Mouse (Mus musculus) spleen, adult 12 weeks (tissue): ENCODE results near the gene Bcl10.
A peak's percentile ranks its signal among the peaks of the same experiment; 100 is the strongest.
"Not testable (repeated sequence)": the region's sequence is repeated elsewhere in the genome, so short reads cannot be mapped to it uniquely, and the experiment has no call there.

Source experiments
- DNase-seq: peaks from one replicate; pipeline ENCODE4 v3.0.0; 2022; ENCODE audit warnings: low spot score

Gene Bcl10

DNA sequence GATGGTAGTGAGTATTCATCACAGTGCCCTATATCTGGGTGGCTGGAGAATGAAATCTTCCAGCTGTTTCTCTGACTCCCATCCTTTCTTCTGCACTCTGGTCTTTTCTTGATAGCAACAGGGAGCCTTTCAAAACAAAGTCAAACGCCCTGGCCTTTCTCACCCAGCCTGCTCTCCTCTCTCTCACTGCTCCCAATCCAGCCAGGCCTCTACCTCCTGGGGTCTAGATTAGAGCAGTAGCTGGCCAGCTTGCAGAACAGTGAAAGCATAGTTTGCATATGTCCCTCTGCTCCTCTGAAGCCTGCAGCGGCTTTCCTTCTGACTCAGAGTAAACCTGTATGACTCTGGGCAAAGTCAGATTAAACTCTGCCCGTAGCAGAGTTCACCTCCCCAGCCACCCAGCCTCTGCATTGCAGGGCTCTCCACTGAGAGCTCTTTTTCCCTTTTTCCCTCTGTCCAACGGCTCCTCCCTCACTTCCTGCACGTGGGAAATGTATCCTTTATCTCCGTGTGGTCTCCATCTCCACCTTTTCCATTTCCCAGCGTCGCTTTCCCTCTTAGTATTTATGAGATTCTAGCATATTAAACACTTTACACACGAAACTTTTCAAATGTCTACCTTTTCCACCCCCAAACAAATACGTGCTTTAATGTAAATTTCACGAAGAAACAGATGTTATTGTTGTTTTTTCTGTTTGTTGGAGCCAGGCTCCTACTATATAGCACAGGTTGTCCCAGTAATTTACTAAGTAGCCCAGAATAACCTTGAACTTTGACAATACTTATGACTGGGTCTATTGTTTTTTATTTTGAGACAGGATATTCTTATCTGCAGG is at the start of gene Bcl10:
TSS of gene Bcl10 (plus strand) at position 786 of the 836 bp plus-strand sequence.
- DNase-seq = no peak

DNA sequence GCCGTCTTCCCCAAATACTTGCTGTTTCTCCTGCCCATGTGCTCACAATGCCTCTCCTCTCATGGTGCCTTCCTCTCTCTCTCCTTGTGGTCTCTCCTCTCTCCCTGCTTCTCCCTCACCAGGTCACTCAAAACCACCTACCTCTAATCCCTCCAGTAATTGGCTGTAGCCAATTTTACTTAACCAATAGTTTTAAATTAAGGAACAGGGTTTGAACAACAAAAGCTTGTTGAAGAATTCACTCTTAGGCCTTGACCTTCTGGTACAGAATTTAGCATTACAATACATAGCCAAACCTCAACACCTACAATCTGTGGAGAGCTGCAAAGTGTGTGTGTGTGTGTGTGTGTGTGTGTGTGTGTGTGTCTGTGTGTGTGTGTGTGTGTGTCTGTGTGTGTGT is 49.3 kb upstream of the Bcl10 start:
- DNase-seq = no peak

DNA sequence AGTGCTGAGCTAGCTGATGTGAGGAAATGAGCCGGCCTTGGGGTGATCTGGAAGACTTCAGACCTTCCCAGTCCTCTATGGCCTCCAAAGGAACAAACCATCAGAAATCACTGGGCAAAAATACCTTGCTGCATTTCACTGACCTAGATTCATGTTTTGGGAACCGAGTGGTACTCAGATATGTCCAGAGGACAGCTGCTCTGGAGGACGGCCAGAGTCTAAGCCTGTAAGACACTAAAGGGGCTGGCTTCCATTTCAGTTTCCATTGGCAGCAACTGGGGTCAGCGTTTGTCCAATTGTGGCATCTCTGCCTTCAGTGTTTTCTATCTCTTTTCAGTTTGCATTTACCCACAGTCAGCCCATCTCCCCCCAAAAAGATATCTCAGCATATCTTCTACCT is 48.5 kb upstream of the Bcl10 start:
- DNase-seq = no peak

DNA sequence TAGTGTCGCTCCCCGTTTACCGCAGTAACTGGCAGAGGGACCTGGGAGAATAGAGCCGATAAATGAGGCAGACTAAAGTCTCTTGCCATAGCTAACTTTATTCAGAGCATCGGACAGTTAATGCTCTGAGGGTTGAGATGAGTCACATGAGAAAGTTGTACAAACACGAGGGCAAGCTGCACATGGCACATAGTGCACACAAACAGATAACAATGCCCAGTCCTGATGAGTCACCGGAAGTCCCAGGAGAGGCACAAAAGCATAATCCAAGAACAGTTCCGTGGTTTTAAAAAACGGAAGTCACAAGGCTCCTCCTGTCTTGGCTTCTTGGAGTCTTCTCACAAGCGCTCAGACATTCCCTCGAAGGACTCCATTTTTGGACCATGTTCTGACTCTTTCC is 46.5 kb upstream of the Bcl10 start:
- DNase-seq = no peak

DNA sequence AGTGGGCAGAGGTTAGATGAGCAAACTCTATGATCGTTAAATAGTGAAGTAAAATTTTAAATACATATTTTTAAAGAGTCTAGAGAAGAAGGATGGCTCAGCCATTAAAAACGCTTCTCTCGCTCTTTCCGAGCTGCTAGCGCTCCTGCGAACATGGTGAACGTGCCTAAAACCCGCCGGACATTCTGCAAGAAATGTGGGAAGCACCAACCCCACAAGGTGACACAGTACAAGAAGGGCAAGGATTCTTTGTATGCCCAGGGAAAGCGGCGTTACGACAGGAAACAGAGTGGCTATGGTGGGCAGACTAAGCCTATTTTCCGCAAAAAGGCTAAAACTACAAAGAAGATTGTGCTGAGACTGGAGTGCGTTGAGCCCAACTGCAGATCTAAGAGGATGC is 43.7 kb upstream of the Bcl10 start:
- DNase-seq = not testable (repeated sequence)

DNA sequence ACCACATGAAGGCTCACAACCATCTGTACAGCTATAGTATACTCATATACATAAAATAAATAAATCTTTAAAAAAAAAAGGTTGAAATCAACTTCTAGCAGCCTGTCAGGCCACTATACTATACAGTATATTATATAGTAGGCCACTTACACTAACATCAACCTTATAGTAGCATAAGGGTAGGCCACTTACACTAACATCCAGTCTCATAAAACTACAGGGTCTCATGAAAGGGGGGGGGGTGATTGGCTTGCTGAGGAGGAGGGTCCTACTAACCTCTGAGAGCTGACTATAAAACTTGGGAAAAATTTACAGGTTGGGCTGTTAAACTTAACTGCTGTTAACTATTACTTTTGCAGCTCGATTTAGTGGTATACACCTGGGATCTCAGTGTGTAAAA is 42.3 kb upstream of the Bcl10 start:
- no peak for DNase-seq

DNA sequence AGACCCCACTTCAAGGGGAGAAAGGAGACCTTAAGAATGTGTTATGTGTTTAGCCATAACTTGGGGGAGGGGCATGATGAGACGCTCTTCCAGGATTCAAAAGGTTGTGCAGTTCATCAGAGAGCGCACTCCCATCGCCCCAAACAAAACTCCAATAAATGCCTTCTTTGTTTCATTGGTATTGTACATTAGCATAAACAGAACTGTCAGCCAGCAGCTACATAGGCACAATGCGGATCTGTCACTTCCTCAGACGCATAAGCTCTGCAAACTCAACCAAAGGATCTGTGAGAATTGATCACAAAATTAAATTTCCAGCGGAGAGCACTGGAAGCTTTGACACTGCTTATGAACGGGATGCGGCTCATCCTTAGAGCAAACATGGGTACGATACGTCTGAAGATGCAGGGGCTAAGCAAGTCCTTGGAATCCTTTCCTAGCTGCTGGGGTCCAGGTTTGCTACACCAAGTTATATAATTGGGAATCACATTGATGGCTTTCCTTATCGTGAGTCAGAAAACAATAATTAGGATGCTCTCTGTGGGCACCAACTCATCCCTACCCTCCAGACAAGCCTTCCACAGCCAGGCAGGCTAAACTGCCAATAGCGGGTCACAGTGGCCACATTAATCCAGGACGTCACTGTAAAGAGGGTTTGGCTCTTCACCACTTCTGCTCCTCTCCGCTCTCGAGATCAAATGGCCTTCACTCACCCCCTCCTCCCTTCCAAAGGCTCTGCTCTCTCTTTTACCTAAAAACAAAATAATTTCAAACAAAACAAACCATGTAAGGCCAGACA is 40.3 kb upstream of the Bcl10 start:
- no peak for DNase-seq

DNA sequence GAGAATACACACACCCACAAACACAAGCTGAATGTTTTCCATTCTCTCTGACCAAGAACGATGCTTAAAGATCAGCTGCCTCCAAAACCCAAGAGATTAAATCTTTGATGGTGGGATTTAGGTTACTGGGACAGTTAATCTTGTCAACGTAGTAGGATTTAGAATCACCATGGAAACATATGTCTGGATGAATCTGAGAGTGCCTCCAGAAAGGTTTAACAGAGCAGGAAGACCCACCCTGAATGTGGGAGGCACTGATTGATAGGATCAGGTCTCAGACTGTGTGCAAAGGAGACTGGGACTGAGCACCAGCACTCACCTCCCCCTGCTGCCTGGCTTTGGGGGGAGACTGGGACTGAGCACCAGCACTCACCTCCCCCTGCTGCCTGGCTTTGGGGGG is 39.4 kb upstream of the Bcl10 start:
- no peak for DNase-seq

DNA sequence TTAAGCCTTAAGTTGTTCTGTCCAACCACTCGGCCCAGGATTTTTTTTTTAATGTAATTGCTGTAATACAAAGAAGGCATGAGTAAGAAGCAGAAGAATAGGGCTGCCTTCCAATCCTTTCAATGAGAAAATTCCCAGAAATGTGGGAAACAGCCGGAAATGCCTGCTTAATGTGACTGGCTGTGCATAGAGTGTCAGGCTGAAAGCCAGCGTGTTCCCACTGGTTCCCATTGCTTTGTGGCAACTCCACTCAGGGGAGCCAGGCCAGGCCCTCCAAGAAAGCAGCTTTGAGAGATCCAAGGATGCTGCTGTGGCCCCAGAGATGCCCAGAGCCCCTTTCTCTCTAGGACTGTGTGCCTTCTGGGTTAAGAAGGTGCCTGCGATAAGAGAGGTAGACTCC is 37.2 kb upstream of the Bcl10 start:
- DNase-seq = no peak

DNA sequence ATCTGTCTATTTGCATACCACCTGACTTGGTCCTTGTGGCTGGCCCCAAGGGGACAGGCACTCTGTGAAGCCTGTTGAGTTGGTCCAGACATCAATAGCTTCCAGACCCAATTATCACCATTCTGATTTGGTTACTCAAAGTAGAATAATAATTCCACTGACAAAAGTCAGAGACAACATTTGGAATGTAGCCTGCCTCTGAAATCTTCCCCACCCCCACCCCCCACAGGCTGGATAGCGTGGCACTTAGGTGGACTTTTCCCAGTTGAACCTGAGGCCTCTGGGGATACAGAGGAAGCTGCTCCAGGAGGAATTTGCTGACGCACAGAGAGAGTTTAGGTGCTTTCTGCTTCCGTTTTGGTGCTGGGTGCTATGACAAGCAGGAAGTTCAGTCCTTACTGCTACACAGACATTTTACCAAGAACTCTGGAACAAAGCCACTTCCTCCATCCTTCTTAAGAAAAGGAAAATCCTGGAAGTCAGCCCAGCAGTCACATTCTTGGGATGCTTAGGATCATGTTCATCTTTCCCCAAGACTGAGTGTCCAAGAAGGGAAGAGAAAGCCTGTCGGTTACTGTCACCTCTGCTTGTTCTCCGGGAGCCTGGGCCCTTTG is 36.6 kb upstream of the Bcl10 start:
- no peak for DNase-seq

DNA sequence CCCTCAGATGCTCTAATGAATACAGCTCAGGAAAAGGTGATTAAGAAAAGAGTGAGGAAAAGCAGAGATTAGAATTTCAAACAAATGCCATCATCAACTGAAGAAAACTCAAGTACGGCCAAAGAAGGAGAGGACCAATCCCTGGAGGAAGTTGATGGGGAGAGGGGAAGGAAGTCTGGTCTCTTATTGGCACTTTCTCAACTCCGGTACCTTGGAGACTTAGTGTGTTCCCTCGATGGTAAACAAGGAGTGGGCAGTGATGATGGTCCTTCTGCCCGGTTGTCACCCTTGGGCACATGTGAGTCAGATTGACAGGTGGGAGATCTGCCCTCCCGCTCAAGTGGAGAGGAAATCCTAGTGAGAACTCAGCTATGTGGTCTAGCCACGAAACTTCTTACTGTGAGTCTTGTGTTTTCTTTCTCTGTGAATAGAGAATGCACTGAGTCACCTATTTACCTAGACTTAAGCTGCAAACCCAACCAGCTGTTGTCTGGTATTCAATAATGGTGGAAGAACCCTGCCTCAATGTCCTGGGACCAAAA is 35.1 kb upstream of the Bcl10 start:
- DNase-seq = no peak

DNA sequence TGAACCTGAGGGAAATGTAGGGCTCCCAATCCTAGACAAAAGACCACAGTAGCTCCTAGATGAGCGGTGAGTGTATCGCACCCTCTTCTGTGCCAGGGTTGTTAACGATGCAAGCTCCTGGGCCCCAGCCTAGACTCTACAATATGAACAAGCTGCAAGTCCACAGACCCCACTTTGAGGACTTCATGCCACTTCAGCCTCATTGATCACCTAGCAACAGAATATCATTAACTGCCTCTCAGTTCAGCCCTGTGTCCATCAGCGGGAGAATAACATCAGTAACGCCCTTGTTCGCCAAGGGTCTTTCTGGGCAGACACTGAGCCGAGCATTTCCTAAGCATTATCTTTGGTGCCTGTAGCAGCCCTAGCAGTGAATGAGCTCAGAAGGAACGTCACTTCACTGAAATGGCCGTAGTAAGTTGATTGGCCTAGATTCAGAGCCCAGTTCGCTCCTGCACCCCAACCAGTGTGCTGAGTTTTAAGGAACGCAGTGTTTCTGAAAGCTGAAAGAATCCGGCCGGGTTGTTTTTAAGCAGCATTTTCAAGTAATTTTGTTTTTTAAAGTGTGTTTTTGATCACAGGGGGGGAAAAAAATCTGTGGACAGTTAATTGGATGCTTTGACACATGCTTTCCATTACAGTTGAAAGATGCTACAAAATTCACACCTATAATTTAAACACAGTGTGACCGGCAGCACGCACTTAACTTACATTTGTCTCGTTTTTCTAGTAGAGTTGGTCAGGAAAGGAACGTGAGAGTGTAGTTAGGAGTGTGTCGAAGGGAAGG is 32.1 kb upstream of the Bcl10 start:
- DNase-seq = no peak

DNA sequence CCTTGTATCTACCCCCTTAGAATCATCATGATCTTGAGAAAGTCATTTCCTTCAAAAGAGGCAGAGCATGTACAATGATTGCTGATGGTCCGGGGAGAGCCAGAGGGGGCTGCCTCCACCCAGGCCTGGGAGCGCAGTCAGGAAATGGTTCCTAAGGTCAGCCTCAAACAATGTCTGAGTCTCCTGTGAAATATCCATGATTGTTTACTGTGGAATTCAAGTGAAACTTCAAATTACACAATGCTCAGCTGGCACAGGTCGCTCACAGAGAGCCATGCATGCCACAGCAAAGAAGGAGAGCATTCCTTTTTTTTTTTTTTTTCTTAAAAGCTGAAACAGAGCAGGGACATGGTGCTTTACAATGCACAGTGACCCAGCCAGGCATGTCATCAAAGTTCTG is 30.2 kb upstream of the Bcl10 start:
- no peak for DNase-seq

DNA sequence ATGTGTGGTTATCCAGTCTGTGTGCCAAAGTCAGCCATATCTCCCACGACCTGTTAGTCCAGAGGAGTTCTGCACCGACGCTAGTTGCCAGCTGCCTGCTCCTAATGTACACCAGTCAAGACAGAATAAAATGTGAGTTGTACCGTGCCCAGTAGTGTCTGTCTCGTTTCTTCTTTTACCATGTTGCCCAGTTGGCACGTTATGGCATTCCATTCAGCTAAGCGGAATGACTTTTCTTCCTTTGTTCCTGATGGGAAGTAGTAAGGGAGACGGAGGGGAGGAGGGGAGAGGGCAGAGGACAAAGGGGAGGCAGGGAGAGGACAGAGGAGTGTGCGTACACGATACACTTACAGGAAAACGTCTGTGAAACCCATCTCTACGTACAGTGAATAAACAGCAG is 28.5 kb upstream of the Bcl10 start:
- DNase-seq = no peak

DNA sequence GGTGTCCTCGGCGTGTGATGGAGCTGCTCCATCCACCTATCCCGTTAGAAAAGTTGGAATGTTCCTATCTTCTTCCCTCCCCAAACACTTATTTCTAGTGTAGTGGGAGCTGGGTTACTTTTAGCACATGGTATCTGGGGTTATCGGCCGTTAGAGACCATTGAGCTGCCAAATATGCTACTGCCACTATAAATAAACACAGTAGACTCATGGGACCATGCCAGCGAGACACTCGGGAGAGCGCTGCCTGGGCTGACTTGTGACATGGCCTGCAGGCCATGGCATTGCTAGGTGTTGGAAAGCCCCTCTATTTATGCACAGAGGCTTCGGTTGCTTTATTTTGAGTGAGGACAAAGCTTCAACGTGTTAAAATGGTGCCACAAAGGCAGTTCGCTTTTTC is 24.9 kb upstream of the Bcl10 start:
- DNase-seq = no peak

DNA sequence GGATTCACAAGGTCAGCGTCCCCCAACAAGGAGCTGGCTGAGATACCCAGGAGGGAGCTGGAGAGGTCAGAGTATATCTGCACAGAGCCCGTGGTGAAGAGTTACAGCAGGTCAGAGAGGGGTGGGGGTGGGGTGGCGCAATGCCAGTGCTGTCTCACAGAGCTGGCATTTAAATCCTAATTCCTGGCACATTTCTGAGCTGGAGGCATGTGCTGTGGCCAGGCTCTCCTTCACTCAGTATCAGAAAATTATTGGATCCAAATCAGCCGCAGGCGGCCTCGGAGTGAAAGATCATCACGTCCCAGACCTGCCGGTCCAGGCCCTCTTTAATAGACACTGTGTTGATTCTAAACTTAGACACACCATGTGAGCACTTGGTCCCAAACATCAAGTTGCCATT is 22.8 kb upstream of the Bcl10 start:
- DNase-seq = no peak

DNA sequence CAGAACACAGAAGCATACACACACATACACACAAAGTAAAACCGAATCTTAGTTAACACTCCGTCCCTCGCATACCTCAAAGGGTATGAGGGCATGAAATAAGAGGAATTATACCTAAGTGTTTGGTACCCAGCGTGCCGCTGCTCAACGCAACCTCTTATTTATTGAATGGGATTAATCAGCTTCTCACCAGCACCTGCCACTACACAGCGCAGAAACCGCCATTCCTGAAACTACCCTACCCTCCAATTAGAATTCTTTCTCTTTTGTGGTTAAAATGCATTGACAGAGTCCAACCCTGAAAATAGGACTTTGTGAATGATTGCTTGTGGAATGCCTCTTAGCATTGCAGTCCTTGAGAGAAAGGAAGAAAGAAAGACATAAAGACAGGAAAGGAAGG is 19.1 kb upstream of the Bcl10 start:
- DNase-seq = no peak

DNA sequence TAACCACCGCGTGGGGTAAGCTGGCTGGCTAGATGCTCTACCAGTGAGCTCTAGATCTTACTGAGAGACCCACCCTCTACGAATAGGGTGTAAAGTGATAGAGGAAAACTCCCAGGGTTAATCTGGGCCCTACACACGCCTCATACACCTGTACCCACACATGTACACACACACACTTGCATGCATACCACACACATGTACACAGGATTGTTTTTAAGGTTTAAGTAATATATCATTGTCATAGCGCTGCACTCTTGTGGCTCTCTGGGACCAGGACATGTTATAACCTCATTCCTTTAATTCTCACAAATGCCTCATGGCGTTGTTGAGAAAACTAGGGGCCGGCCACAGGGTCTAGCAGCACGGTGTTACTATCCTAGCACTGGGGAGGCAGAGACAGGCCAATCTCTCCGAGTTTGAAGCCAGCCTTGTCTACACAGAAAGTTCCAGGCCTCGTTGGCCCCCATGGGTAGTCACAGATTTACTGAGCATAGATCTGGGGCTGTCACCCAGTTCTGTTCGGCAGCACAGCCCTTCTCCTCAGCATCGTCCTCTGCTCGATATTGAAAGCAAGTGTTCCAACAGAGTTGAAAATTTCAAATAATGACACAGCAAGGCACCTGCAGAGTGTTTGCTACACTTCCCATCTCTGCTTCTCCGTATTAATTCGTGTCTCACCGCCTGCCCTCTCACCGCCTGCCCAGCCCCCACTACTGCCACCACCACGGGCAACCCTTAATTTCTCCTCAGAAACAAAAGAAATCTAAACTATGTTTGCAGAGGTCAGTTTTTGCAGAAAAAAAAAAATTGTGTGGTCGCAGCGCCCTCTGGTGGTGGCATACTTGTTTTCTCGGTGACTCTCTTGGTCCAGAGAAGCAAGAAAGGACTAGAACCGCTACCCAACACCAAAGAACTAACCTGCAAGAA is 17.5 kb upstream of the Bcl10 start:
- DNase-seq = peak; percentile 32

DNA sequence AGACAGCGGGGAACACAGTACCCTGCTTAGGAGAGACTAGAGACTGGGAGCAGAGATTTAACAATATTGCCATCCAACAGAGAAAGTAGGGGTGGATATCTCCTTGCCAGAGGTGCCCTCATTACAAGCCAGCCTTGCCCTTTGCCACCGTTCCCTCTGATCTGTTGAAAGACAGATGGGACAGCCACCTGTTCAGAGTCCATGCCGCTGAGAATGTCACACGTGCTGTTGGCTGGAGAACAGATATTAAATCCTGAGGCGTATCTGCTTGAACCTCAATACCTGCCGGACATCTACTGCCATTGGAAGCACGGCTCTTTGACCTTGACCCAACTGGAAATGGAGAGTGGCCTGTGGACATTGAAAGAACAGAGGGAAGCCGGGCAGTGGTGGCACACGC is 16.0 kb upstream of the Bcl10 start:
- no peak for DNase-seq

DNA sequence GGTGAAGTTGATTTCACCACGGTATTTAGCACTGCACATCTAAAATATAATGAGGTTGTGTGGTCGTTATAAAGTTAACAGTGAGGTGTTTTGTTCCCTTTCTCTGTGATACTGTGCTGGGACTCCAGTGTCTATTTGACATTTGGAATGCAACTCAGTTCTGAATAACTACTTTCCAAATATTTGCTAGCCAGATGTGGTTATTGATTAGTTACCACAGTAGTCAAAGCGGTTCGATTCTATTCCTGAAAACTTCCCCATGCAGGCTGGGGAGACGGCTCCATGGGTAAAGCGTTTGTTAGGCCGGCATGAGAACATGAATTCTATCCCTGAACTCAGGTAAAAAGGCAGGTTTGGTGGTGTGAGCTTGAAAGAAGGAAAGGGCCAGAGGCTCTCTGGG is 10.1 kb upstream of the Bcl10 start:
- DNase-seq = no peak

DNA sequence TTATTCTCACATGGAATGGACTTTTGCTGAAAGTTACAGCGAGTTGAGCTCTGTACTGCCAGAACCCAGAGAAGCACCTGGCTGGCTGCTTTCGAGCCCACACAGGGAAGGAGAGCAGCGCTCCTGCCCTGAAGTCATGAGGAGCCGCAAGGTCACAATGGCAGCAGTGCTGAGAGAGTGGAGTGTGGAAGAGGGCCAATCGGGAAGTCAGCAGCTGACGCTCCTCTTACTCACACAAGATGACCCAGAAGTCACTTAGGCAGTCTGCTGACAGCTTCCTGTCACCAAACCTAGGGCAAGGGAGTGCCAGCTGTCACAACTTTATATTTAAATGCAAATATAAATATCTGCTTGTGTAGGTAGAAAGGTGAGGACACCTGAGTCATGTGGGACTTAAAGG is 9.3 kb upstream of the Bcl10 start:
- no peak for DNase-seq
